Mouse (Mus musculus) kidney, adult 11 months (tissue): ENCODE measurements around the gene Gm49337.

Experiments
- DNase-seq: peaks from one replicate; pipeline ENCODE4 v3.0.0; 2022

Gm49337 gene

DNA sequence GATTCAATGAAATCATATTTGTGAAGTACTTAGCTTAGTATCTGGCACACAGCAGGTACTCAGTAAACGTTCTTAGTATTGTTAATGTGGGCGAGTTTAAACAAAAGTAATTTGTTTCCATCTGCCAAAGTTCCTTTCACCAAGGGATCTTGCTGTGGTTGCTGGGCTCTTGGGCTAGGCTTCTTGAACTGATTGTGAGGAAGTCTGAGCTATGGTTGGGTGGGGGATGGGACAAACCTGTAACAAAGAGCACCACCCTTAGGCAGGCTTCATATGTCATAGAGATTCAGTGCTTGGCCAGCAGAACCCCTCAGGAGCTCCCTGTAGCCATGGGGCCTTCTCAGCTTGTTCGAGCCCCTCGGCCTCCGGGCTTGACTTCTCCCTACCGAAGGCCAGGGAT, at the start of gene Gm49337, which contains the start of gene 1700042G07Rik:
Gm49337 (plus strand) TSS at position 313 of the 400 bp plus-strand sequence.
1700042G07Rik (plus strand) TSS at position 301 of the 400 bp plus-strand sequence.
- no peak for DNase-seq

DNA sequence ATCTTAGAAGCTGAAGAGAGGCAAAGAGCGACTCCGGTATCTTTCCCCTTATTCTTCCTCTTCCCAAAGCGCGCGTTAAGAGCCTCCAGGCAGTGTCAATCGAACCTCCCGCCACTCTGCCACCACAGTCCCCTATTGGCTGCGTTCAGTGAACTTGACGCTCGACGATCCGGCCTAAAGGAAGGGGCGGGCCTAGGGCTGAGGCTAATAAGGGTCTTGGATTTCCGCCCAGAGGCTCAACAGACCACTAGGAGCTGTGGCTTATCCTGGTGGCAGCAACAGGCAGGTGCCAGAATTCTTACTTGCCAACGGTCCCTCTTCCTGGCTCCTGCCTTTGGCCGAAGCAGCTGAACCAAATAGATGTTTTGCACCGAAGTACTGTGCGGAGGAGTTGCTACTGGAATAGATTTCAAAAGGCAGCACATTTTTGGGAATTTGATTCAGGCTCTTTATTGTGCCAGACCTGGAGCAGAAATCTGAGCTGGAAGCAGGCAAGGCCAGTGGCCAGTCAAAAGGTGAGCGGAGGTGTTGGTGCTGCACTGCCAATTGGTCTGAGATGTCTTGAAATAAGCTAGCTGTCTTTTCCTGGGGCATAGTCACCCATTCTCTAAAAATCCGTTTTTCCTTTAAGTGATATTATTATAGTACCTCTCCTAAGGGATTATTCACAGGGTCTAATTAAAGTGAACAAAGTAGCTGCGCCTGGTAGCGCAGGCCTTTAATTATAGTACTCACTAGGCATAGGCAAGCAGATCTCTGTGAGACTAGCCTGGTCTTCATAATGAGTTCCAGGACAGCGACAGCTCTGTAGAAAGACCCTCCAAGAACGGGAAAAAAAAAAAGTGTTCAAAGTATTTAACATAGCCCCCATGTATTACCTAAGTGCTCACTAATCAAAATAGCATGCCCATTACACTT, 49.3 kb upstream of the Gm49337 start, which contains the start of the genes Rad54l and Pomgnt1:
Rad54l (minus strand) TSS at position 89 of the 918 bp plus-strand sequence.
Pomgnt1 (plus strand) TSS at position 239 of the 918 bp plus-strand sequence.
- peak; percentile 75 for DNase-seq

DNA sequence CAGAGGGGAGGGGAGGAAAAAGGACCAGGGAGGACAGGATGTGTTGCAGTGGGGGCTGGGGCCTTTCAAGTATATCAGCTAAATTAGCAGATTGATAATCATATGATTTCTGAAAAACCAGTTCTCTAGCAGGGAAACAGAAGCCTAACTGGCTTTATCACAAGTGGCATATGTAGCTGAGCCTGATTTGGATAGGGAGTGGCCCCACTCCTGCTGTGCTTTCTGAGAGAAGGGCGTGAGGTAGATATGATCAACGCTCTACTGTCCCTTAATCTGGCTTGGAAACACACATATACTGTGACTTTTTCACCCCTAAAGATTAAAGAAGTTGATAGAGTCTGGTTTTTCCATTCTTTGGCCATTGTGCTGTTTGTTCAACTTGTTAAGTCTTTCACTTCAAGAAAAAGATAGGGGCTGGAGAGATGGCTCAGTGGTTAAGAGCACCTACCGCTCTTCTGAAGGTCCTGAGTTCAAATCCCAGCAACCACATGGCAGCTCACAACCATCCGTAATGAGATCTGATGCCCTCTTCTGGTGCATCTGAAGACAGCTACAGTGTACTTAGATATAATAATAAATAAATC, 47.3 kb upstream of the Gm49337 start:
- no peak for DNase-seq

DNA sequence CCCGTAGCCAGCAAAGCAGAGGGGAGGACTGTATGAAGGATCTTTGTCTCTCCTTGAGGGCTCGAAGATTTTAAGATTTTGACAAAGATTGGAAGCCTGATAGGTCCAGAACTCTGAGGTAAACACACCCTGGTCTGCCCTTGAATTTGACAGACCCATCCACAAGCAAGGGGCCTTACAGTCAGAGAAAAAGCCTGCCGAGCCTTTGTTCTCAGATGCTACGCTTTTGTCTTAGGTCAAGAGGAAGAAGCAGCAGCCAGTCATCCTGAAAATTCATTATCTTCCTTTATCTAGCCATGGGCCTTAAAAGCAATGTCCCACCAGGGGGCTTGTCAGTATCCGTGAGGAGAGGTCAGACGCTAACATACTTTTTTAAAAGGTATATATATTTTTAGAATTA, 45.2 kb upstream of the Gm49337 start:
- DNase-seq: no peak

DNA sequence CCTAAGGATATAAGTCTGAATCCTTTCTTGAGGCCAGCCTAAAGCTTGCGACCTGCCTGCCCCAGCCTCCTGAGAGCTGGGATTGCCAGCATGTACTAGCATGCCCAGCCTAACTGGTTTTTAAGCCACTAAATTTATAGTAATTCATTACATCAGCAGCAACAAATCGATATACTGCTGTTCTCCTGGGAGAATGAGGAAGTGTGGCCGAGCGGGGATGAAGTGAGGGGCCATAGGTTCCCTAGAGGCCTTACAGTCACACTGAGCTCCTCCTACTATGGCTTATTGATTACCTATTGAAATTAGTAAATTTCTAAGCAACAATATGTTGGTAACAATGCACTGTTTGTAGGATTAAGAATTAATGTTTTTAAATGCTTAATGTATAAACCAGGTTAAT, 40.1 kb upstream of the Gm49337 start:
- no peak for DNase-seq

DNA sequence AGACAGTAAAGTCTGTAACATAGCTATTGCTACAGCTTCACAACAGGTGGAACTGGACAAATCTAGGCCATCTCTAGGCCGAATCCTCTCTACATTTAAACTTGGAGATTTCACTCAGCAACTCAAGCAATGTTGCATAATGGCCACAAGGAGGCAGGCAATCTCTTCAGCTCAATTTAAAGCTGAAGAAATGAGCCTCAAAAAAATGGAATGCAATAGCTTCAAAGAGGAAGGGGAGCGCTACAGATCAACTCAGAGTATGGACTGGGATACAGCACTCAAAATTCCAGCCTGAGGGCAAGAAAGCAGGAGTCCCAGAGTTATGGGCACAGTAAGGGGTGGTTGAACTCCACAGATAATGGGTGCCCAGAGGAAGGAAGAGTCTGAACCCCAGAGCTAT, 38.2 kb upstream of the Gm49337 start:
- DNase-seq: no peak

DNA sequence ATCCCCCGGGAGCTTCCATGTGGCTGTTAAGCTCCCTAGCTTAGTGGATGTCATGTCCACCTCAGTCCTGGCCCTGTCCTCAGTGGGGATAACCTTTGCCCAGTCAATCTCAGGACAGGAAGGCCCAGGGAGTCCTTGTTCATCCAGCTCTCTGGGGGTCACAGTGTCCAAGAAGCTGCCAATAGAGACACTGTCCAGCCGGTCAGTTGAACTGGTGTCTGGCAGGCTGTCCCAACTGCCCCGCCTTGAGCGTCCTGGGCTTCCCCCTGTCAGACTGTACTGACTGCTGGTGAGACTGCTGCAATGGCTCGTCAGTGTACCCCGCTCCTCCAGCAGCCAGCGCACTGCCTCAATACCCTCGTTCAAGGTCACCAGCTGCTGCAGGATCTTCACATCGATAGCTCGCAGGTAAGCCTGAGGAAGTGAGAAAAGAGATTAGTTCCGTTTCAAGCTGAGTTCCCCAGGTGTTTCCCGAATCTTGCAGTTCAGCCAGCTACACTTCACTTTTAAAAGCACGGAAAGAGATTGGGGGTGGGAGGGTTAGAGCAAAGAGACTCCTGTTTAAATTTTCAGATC, 35.7 kb upstream of the Gm49337 start:
- no peak for DNase-seq

DNA sequence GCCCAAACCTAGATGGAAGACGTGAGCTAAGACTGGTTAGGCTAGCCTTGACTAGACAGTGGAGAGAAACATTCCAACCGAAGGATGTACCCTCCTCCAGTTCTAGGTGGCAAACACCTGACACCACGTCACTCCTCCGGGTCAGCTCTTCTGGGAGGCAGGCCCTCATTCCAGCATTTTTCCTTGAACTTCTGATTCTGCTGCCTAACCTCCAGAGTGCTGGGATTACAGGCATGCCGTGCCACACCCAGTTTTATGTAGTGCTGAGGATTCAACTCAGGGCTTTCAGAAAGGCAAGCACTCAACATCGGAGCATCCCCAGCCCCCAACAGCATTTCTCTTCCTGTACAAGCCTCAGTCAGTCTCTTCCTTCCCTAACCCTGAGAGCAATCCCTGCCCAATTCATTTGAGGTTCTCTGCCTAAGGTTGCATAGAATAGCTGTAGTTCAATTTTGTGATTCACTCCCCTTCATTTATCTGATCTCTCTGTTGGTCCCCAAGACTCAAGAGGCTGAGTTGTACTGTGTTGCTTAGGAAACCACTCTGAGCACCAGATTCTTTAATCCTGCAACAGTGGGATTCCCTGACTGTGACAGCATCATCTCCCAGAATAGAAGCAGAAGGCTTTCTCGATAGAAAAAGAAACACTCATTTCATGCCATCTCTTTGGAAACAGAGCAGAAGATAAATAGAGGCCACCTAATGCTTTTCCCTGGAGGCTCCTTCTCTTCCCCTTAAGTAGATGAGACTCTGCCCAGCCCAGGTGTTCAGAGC, 32.2 kb upstream of the Gm49337 start:
- no peak for DNase-seq

DNA sequence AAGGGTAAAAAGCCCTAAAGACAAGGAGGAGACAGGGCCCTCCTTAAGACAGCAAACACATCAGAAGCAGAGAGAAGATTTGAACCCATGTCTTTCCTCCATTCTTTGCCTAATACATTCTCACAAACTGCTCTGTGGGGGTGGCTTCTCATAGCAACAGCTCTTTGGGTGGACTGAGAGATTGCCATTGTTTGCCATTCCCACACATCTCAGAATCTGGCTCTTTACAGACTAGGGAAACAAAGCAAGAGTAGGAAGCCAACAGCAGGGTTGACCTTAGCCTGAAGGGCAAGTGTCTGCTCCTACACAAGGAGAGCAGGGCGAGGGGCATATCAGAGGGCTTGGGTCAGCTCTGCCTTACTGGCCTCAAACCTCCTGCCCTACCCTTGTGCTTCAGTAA, 31.4 kb upstream of the Gm49337 start:
- DNase-seq: no peak

DNA sequence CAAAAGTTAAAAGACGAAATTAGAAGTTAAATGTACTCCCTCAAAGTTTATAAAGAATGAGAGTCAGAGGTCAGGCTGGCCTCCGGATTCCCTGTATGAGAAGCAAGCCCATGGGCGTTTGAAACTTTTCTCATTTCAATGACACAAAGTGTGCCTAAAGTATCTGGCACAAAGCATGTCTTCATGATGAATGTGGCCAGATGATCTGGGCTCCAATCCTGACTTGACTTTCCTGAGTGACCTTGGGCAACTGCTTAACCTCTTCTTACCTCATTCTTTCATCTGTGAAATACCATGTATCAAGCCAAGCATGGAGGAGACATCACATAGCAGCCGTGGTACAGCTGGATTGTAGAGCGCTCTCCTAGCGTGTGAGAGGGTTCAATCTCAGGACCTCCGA, 30.9 kb upstream of the Gm49337 start:
- DNase-seq: no peak

DNA sequence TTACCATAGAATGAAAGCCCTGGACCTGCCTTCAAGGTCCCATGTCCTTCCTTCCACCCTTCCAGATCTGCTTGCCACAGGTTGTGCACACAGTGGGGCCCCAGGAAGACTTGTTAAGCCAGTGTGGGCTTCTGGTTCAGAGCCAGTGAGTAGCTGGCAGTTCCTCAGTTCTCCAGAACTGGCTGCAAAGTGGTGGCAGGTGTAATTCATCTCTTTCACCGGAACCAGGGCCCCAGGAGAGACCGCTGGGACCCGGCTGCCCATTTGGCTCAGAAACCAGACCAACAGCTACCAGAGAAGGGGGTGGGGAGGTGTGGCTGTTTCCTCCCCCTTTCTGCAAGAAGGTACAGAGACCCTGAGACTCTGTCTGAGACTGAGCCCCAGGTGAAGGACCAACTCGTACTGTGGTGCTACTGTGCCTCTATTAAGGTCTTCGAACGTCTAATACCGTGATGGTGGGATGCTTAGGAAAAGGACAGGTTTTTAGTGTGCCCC, 29.8 kb upstream of the Gm49337 start:
- peak; percentile 70 for DNase-seq

DNA sequence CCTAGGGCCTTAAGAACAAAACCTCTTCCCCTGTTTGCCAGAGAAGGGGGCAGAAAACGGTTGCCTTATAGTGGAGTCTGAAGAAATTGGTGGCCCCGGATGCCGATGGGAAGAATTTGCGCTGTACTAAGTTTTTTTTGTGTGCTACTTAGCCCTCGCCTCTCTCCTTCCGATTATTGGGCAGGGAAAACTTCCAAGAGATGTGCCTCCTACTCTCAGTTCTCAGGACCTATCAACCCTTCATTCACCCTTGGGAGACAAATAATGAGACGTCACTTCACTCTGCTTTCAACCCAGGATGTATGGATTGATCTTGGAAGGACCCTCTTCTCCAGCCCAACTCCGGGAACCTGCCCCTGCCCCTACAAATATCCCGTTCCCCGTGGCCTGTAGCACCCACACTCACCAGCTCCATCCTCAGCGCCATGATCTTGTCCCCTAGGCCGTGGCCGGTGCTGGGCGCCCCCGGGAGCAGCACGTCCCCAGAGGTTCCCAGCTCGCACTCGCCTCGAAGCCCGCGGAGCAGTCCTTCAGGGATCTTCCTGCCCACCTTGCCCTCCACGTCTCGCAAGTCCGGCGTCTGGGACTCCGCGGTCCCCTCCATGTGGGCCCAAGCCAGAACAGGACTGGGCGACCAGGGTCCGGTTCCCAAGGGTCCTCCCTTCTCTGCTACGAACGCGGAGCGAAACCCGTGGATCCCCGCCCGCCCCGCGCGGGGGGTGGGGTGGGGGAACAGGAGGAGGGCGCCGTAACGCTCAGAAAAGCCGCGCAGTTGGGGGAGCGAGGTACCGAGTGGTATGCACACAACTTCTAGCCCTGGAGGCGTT, 29.1 kb upstream of the Gm49337 start:
- DNase-seq: peak; percentile 65

DNA sequence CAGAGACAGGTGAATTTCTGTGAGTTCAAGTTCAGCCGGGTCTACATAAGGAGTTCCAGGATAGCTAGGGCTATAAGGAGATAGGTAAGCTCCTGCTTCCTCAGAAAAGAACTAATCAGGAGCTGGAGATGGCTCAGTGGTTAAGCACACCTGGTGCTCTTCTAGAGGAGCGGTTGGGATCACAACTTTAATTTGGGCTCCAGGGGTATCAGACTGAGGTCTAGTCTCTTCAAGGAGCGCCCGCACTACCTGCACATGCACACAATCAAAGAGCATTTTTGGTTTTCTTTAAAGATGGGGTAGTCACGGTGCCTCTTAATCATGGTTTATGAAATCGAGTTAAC, 23.4 kb upstream of the Gm49337 start:
- no peak for DNase-seq

DNA sequence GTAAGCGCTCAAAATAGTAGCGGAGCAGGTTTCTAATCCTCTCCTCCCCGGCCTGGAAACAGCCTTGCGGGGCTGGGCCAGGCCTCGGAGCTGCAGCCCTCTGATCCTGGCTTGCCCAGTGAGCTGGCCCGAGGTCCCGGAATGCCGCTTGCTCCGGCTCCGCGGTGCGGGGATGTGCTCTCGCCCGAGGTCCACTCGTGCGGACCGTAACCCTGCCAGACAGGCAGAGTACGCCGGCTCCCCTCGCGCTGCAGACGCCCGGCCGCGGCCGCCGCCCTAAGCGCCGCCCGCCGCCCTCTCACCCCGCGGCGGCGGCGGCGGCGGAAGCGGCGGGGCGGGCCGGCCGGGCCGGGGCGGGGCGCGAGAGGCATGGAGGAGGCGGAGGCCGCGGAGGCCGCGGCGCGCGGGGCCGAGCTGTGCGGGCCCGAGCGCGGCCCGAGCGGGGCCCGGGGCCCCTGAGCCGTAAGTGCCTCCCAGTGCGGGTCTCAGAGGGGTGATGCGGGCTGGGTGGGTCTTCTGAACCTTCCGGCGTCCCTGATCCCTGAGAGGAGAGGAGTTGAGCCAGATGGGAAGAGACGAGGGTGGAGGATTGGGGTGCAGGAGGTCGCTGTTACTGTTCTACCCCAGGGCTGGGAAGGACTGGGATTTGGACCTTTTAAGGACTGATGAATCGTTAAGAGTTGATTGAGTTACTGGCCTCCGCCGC, 22.9 kb upstream of the Gm49337 start:
- DNase-seq: peak; percentile 49

DNA sequence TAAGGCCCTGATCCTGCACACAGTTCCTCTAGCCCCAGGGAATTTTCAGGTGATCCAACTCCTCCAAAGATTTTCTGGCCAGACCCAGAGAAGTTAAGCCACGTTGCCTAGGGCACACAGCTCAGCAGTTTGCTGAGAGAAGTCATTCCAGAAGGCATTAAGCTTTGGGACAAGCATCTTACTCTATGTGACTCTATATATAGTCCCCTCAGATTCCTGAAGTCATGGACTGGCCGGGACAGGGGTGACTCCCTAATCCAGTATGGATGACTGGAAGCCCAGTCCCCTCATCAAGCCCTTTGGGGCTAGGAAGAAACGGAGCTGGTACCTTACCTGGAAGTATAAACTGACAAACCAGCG, 22.3 kb upstream of the Gm49337 start:
- no peak for DNase-seq

DNA sequence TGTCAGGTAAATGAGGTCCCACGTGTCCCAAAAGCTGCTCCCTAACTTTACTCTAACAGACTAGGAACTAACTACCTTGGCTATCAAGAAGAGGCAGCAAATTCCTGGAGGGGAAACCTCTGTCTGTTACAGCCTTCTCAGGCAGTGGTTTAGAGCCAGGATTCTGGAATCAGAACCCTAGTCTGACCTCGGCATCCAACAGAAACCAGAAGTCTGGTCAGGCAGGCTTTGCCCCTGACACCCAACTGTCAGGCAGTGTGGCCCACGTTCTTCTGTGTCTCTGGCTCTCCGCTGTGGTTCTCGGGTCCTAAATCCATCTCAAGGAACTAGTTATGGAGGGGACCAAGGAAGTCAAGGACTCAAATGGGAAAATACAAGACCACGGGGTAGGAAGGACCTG, 21.9 kb upstream of the Gm49337 start, which contains the start of gene Lurap1:
Lurap1 (minus strand) TSS at position 101 of the 400 bp plus-strand sequence.
- no peak for DNase-seq

DNA sequence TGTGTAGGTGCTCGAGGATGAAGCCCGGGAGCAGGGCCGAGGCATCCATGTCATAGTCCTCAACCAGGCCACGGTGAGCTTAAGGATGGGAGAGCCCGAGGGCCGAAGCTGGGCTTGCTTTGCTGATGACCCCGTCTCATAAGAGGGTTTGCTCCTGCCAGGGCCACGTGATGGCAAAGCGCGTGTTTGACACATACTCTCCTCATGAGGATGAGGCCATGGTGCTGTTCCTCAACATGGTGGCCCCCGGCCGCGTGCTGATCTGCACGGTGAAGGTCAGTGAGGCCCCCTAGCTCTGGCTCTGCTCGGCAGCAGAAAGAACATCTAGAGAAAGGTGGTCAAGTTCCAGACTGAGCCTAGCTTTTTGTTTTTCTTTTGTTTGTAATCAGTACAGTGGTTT, 20.5 kb upstream of the Gm49337 start:
- DNase-seq: no peak

DNA sequence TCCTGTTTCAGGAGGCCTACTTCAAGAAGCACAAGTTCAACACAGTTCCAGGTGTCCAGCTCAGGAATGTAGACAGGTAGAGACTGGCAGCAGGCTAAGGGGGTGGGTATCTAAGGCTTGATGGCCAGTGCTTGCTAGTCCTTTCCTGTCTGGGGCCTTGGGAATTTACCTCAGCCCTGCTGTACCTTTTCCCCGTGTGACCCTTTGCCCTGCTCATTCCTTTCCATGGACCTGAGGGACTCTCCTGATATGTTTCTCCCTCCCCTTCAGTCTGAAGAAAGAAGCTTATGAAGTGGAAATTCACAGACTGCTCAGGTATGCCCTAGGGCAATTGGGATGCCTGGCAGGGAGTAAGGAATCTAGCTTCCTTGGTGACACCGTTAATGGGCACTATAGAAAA, 15.3 kb upstream of the Gm49337 start:
- peak; percentile 79 for DNase-seq

DNA sequence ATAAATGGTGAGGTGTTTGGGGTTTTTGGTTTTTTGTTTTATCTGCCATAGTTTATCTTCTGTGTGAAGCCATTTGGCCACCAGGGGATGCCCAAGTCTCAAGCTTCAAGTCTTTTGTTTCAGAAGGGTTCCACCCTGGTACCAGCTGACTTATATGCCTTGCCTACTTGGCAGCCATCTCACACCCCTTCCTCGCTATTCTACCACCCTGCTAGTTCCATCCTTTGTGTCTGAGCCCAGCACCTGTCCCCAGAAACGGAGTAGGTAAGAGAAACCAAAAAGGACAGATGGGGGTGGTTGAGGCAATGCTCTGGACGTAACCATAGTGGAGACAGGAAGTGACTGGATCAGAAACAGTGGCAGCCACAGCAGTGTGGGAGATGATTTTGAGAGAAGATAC, 13.3 kb upstream of the Gm49337 start:
- DNase-seq: no peak

DNA sequence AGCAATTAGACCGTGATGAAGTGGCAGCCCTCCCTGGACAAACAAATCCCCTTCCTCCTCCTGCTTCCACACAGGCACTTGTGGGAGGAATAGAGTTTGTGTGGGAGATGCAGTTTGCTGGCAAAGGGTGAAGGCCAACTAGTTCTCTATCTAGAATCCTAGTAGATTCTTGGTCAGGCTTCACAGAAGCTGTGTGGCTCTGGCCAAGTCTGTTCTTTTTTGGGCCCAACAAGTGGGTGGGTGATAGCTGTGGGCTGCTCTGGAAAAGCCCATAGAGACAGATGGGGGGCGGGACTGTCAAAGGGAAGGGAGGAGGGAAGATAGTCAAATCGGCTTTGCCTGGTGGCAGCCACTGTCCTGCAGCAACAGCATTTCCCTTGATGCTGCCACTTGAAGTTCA, 12.4 kb upstream of the Gm49337 start:
- no peak for DNase-seq

DNA sequence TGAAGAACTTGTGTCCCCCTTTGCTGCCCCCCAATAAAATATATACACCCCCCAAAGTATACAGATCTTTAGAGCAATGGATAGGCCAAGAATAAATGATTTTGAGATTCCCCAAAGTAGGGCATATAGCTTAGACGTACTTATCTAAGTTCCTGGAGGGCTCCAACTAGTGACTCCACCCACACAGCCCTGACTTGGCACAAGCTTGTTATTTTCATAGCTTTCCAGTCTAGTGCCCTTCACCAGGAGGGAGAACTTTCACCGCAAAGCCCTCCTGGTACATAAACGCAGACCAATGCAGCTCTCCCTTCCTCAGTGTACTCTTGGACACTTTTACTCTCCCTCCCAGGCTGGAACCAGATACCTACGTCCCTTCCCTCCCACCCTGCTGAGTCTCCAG, 11.0 kb upstream of the Gm49337 start:
- DNase-seq: peak; percentile 61
